Mouse (Mus musculus): ENCODE data around the gene 2310022B05Rik.

- no peak for TF ChIP-seq POLR2A (IDR thresholded peaks at IDR 0.05; ENCODE audit: extremely low read depth, insufficient read depth, low read length)
- TF ChIP-seq CTCF (IDR thresholded peaks at IDR 0.05; ENCODE audit: low read depth, low read length), result no peak
Measured at GRCm38 (mm10) chr8:124702183-124702582, 39.0 kb upstream of the 2310022B05Rik start.

All from liver, adult 2 months (tissue).